Mouse (Mus musculus): Measurements from ENCODE around the gene Fbxo41. TPM values are rescaled to one million over a fixed set of nuclear protein-coding genes. Genes with fewer than 3 reads are reported as not detected.
A peak's percentile ranks its signal among the peaks of the same experiment; 100 is the strongest.

Fbxo41 gene
- polyA plus RNA-seq, 1 experiment from 2014 or later: 2.7 TPM

DNA sequence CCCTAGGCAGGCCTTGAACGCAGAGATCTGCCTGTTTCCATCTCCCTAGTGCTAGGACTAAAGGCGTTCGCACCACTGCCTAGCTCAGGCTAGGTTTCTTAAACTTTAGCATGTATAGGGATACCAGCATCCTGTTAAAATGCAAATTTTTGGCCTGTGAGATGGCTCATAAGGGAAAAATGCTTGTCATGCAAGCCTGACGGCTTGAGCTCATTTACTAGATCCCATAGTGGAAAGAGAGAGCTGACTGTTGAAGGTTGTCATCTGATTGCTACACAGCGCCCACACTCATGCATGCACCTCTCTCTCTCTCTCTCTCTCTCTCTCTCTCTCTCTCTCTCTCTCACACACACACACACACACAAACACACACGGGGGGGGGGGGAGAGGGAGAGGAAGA is 66.2 kb downstream of the Fbxo41 start:
- no peaks in the 10 kb centered on the region for H3K9me3 ChIP-seq (replicated peaks)
- peaks cover 5% of the 10 kb centered on the region; the same call in 1 of the 2 replicates for H3K4me1 ChIP-seq
- H3K27ac ChIP-seq: no peak overlapping the region
- H3K27me3 ChIP-seq: no peaks in the 10 kb centered on the region
- no peak overlapping the region for H3K4me3 ChIP-seq
- H3K4me2 ChIP-seq: no peak overlapping the region
- WGBS: 88% methylated on average over 5 of the region's 6 CpGs
- ATAC-seq: no peak
- peaks cover 27% of the 10 kb centered on the region for H3K36me3 ChIP-seq (ENCODE audit: poor library complexity, severe bottlenecking)
- no peak overlapping the region for H3K9ac ChIP-seq

DNA sequence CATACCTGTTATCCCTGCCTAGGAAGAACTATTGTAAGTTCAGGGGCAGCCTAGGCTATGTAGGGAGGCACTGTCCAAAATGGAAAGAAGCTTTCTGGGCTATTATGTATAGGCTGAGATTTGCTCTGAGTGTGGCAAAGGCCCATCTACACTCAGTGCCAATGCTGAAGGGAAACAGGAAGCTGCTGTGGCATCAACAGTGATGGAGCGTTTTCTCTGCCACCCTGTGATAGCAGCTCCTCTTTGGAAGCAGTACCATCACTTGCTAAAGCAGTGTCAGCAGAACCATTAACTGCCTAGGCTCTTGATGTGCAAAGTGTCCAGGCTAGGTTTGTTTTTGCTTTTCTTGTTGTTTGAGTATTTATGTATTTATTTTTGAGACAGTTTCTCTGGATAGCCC is 66.6 kb downstream of the Fbxo41 start:
- WGBS: 79% methylated on average over 1 of the region's 1 CpGs
- H3K27me3 ChIP-seq: no peaks in the 10 kb centered on the region
- H3K4me2 ChIP-seq: no peak overlapping the region
- H3K36me3 ChIP-seq (ENCODE audit: poor library complexity, severe bottlenecking): peaks cover 24% of the 10 kb centered on the region
- H3K4me1 ChIP-seq: peaks cover 7% of the 10 kb centered on the region; the same call in 1 of the 2 replicates
- no peak for ATAC-seq
- H3K27ac ChIP-seq: no peak overlapping the region
- no peak overlapping the region for H3K9ac ChIP-seq
- H3K9me3 ChIP-seq (replicated peaks): no peaks in the 10 kb centered on the region
- H3K4me3 ChIP-seq: no peak overlapping the region

DNA sequence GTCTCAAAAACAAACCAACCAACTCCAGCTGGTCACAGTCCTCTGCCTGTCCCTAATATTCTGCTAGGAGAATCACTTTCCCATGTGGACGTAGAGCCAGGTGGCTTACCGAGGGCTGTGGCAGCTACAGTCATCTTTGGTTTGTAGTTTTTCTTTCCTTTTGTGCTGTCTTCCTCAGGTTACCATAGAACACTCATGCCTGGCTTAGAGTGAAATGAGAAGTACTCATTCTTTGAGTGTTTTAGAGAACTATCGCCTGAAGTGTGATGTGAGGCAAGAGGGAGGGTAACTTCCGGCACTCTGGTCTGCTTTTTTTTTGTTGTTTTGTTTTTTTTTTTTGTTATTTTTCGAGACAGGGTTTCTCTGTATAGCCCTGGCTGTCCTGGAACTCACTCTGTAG is 68.9 kb downstream of the Fbxo41 start:
- ATAC-seq: no peak
- WGBS: 90% methylated on average over 5 of the region's 5 CpGs

DNA sequence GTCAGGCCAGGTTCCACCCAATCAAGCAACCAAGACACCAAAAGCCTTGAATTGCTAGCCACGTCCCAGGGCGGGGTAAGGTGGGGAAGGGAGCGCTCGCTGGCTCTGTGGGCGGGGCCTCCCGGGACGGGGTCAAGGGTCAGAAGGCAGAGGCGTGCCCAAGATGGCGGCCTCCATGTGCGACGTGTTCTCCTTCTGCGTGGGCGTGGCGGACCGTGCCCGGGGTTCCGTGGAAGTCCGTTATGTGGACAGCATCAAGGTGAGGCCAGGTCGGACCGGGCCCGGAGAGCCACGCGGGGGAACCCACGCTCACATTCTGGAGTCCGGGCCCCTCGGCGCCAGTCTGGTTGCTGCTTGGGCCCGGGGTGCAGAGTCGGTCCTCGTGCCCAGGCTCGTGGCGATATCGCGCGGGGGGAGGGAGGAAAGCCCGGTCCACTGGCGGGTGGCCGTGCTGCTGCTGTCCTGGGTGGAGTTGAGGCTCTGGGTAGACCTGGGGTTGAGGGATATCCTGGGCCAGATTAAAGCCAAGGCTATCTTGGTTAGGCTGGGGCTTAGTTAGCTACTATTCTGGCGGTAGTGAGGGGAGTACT is 70.9 kb downstream of the Fbxo41 start, which contains the start of gene Smyd5:
Gene Smyd5 (plus strand): TSS at position 148 of the 590 bp plus-strand sequence.
- H3K4me1 ChIP-seq: peaks cover 7% of the 10 kb centered on the region; the same call in 1 of the 2 replicates
- ATAC-seq: peak; percentile 83
- no peak within 1 kb of the TSS for H3K27ac ChIP-seq
- H3K27me3 ChIP-seq: no peaks in the 10 kb centered on the region
- no peaks in the 10 kb centered on the region for H3K9me3 ChIP-seq (replicated peaks)
- peak within 1 kb of the TSS; percentile 63 for H3K4me3 ChIP-seq
- whole genome bisulfite sequencing: under 1% methylated on average over 39 of the region's 39 CpGs
- no peaks in the 10 kb centered on the region for H3K36me3 ChIP-seq (ENCODE audit: poor library complexity, severe bottlenecking)
- peak within 1 kb of the TSS; percentile 81 for H3K9ac ChIP-seq
- H3K4me2 ChIP-seq: peak within 1 kb of the TSS; percentile 92

More for the DNA sequence above, 68.9 kb downstream of the Fbxo41 start:
- Histone ChIP-seq H3K27me3 (no peaks in the 10 kb centered on the region), H3K9ac (no peak overlapping the region), H3K9me3 (replicated peaks) (no peaks in the 10 kb centered on the region), H3K36me3 (ENCODE audit: poor library complexity, severe bottlenecking) (peaks cover 5% of the 10 kb centered on the region), H3K4me2 (no peak overlapping the region), H3K4me3 (no peak overlapping the region), H3K4me1 (peaks cover 7% of the 10 kb centered on the region; the same call in 1 of the 2 replicates), H3K27ac (no peak overlapping the region)

DNA sequence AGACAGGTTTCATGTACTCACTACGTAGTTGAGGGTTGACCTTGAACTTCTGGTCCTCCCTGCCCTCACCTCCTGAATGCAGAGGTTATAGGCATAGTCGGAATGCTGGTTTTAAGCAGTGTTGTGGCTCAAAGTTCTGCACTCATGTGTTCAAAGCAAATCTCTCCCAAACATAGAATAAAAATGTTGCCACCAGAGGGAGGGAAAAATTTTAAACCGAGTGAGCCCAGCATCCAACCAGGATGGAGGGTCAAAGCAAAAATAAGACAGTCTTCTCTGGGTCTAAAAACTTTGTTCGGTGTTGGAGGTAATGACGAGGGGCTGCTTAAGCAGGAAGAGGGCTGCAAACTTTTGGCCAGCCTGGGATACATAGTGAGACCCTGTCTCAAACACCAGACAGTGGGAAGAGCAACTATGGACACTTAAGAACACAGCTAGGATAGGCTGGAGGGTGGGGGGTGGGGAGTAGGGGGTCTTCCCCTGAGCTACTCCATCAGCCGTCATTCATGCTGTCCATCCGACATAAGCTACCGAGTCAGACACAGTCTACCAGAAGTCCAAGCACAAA is 71.4 kb downstream of the Fbxo41 start:
- ATAC-seq: peak; percentile 69
- Histone ChIP-seq H3K27me3 (no peaks in the 10 kb centered on the region), H3K9ac (peak overlapping the region; percentile 81), H3K36me3 (ENCODE audit: poor library complexity, severe bottlenecking) (no peaks in the 10 kb centered on the region), H3K9me3 (replicated peaks) (no peaks in the 10 kb centered on the region), H3K4me2 (peak overlapping the region; percentile 92), H3K4me1 (peaks cover 7% of the 10 kb centered on the region; the same call in 1 of the 2 replicates), H3K4me3 (peak overlapping the region; percentile 63), H3K27ac (no peak overlapping the region)
- WGBS: 50% methylated on average over 8 of the region's 8 CpGs

DNA sequence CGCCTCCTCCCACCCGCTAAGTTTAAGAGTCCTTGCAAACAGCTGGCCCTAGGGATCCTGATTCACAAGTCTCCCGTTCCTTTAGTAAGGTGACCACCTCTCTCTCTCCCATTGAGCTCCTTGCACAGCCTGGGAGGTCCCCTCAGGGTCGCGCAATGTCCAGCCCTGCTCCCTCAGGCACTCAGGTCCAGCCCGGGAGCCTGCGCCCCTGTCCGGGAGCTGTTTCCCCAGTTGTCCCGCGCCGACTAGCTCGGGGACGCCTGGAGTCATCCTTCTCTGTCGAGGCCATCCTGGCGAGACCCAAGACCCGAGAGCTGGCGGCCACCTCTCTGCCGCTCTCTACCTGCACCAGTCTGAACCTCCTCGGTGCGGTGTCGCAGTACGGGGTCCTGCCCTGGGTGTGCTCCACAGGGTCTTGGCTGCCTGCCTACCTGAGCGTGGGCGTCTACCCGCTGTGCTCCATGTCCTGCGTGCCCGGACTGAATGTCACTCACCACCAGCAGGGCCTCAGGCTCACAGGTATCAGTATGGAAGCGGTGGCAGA is 78.9 kb downstream of the Fbxo41 start, which contains the start of gene Noto:
Gene Noto (plus strand): TSS at position 51 of the 544 bp plus-strand sequence.
- ATAC-seq: no peak

More for the DNA sequence above, 78.9 kb downstream of the Fbxo41 start, which contains the start of gene Noto:
- 11% methylated on average over 28 of the region's 28 CpGs for WGBS
- Histone ChIP-seq H3K9ac (no peak within 1 kb of the TSS), H3K4me1 (no peaks in the 10 kb centered on the region), H3K27me3 (peaks cover 16% of the 10 kb centered on the region; the same call in 1 of the 2 replicates), H3K27ac (no peak within 1 kb of the TSS), H3K4me2 (no peak within 1 kb of the TSS), H3K9me3 (replicated peaks) (no peaks in the 10 kb centered on the region), H3K4me3 (no peak within 1 kb of the TSS), H3K36me3 (ENCODE audit: poor library complexity, severe bottlenecking) (no peaks in the 10 kb centered on the region)

Other genes starting within 250 kb of the Fbxo41 start
- gene Sfxn5, start 169.6 kb downstream of the Fbxo41 start, polyA plus RNA-seq (2015; fragmentation: Nextera tagmentation; extraction: Ambion mirVana): 20.9 and 22.7 TPM in 2 replicates
- gene Rab11fip5, start 128.4 kb downstream of the Fbxo41 start, polyA plus RNA-seq (2015; fragmentation: Nextera tagmentation; extraction: Ambion mirVana): 7.1 and 8.5 TPM in 2 replicates
- gene Noto, start 79.1 kb downstream of the Fbxo41 start, polyA plus RNA-seq (2015; fragmentation: Nextera tagmentation; extraction: Ambion mirVana): not detected in 2 replicates
- 40.0 and 51.9 TPM in 2 replicates for gene Smyd5, start 71.0 kb downstream of the Fbxo41 start, polyA plus RNA-seq (2015; fragmentation: Nextera tagmentation; extraction: Ambion mirVana)
- 668 and 694 TPM in 2 replicates for gene Cct7, start 51.5 kb downstream of the Fbxo41 start, polyA plus RNA-seq (2015; fragmentation: Nextera tagmentation; extraction: Ambion mirVana)
- gene Pradc1, start 51.0 kb downstream of the Fbxo41 start, polyA plus RNA-seq (2015; fragmentation: Nextera tagmentation; extraction: Ambion mirVana): 32.4 and 33.9 TPM in 2 replicates
- not detected in 2 replicates for gene Egr4, start 10.6 kb upstream of the Fbxo41 start, polyA plus RNA-seq (2015; fragmentation: Nextera tagmentation; extraction: Ambion mirVana)
- gene Alms1, start 84.5 kb upstream of the Fbxo41 start, polyA plus RNA-seq (2015; fragmentation: Nextera tagmentation; extraction: Ambion mirVana): 7.4 and 8.1 TPM in 2 replicates
- not detected in 2 replicates for gene Nat8f7, start 210.2 kb upstream of the Fbxo41 start, polyA plus RNA-seq (2015; fragmentation: Nextera tagmentation; extraction: Ambion mirVana)

Data from forebrain, embryonic 13.5 days (tissue).